Mouse (Mus musculus) cerebellum, postnatal 25 days (tissue): ENCODE results near the gene Sub1.

Experiments used
- DNase-seq, 2 experiments: peaks; one replicate each; pipeline ENCODE4 v3.0.0; 2021; ENCODE audit warnings: mixed read lengths in 2 of 2

The Sub1 gene

GRCm38 (mm10) chr15:12010602-12011044, 13.8 kb upstream of the Sub1 start:
- DNase-seq, result no peak

- no peak for DNase-seq
Measured at GRCm38 (mm10) chr15:12009712-12010601, 13.2 kb upstream of the Sub1 start.

GRCm38 (mm10) chr15:12008894-12009293, 12.1 kb upstream of the Sub1 start:
- DNase-seq, result no peak

GRCm38 (mm10) chr15:12007971-12008800, 11.4 kb upstream of the Sub1 start:
- DNase-seq, result no peak

GRCm38 (mm10) chr15:12007421-12007820, 10.6 kb upstream of the Sub1 start:
- no peak for DNase-seq

GRCm38 (mm10) chr15:12006169-12006568, 9.4 kb upstream of the Sub1 start:
- DNase-seq, result no peak

- peak; percentile 94 to 97 for DNase-seq
Measured at GRCm38 (mm10) chr15:11995815-11996201, 975 bp downstream of the Sub1 start.

- peak; percentile 49 to 68 for DNase-seq
Measured at GRCm38 (mm10) chr15:11994921-11995814, 1.6 kb downstream of the Sub1 start.

- DNase-seq, result no peak
Measured at GRCm38 (mm10) chr15:11994006-11994405, 2.8 kb downstream of the Sub1 start.

- DNase-seq, result no peak
Measured at GRCm38 (mm10) chr15:11991552-11992113, 5.2 kb downstream of the Sub1 start.

- no peak for DNase-seq
Measured at GRCm38 (mm10) chr15:11988580-11988979, 8.2 kb downstream of the Sub1 start.

- no peak for DNase-seq
Measured at GRCm38 (mm10) chr15:11987892-11988291, 8.9 kb downstream of the Sub1 start.

GRCm38 (mm10) chr15:11981985-11982384, 14.8 kb downstream of the Sub1 start:
- no peak for DNase-seq

GRCm38 (mm10) chr15:11981501-11981900, 15.3 kb downstream of the Sub1 start:
- no peak for DNase-seq

- DNase-seq, result no peak
Measured at GRCm38 (mm10) chr15:11978175-11978574, 18.6 kb downstream of the Sub1 start.

GRCm38 (mm10) chr15:11977071-11977470, 19.7 kb downstream of the Sub1 start:
- DNase-seq, result no peak

- DNase-seq, result peak in 1 of 2 experiments; percentile 17
Measured at GRCm38 (mm10) chr15:11975836-11976235, 20.9 kb downstream of the Sub1 start.

- DNase-seq, result peak; percentile 84 to 88
Measured at GRCm38 (mm10) chr15:11971854-11972420, 24.8 kb downstream of the Sub1 start.

GRCm38 (mm10) chr15:11970621-11971020, 26.2 kb downstream of the Sub1 start:
- no peak for DNase-seq

GRCm38 (mm10) chr15:11968851-11969250, 27.9 kb downstream of the Sub1 start:
- no peak for DNase-seq

- DNase-seq, result peak; percentile 20 to 66
Measured at GRCm38 (mm10) chr15:11966367-11966766, 30.4 kb downstream of the Sub1 start.
